17 mouse cellular contexts compared by ENCODE assay signal in the genomic region with DNA sequence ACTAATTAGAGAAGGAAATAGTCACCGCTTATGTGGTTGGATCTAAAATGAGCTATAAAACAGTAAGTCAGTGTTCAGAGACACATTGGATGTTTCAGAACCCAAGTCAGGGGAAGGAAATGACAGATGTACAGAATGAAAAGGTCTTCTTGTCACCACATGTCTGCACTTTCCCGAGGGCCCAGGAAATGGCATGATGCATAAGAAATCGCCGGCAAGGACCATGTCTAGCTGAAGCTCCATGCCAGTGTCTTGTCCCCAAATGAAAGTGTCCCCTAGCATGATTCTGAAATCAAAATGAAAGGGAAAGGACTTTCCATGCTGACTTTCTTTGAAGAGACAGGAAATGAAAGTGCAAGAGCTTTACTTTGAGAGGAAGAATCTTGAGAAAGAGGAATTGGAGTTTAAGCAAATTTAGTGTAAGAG. TPM values are rescaled to one million over a fixed set of nuclear protein-coding genes. Genes with fewer than 3 reads are reported as not detected.
DNase-seq lines count a peak whose midpoint lies in the region; ATAC-seq and TF ChIP-seq lines count a peak whose summit lies in the region.
"Had no signal": no experiment of that assay in that cellular context is flagged by ENCODE, and none has a peak within 500 bp of the region (broad histone marks: within the 10 kb centered on the region; RNA-seq: fewer than 3 reads in every experiment).

No protein-coding gene starts in this region.

- ATAC-seq in megakaryocyte, adult 5-6 weeks (ENCODE audit: poor library complexity, severe bottlenecking) = peak; percentile 77
- ATAC-seq: intestine, embryonic 16.5 days; lung, postnatal 0 days had no signal

- H3K27ac ChIP-seq in bone marrow, adult 2 months (ENCODE audit: control insufficient read depth, insufficient read depth, low read depth, low read length, poor library complexity) = peak overlapping the region; percentile 51; the same call in 1 of the 2 replicates
- H3K27ac ChIP-seq: heart, embryonic 10.5 days; hindbrain, embryonic 13.5 days; kidney, embryonic 15.5 days; limb, embryonic 12.5 days; liver, embryonic 14.5 days had no signal

- TF ChIP-seq POLR2A in bone marrow, adult 2 months (IDR thresholded peaks at IDR 0.05; ENCODE audit: borderline replicate concordance, control insufficient read depth, low read depth, low read length) = no peak

- 9% methylated on average over 4 of the region's 4 CpGs for WGBS in bone marrow, adult 2 months

- H3K4me3 ChIP-seq in bone marrow, adult 2 months (replicated peaks; ENCODE audit: control insufficient read depth, low read depth, low read length) = no peak overlapping the region
- H3K4me3 ChIP-seq: heart, embryonic 10.5 days; hindbrain, embryonic 13.5 days; kidney, embryonic 15.5 days; limb, embryonic 12.5 days had no signal

- DNase-seq in thymus, postnatal 25 days = peak; percentile 15
- no peak for DNase-seq in thymus, postnatal 4 days
- DNase-seq in gastrocnemius, adult 18-20 months (ENCODE audit: low spot score) = no peak
- DNase-seq in urinary bladder, postnatal 4 days (ENCODE audit: low spot score in 2 of 2) = no peak
- DNase-seq in adrenal gland, adult 18-20 months (ENCODE audit: low spot score in 2 of 2) = no peak
- DNase-seq: cerebellum, postnatal 14 days; gastrocnemius, postnatal 14 days; heart, postnatal 10 days had no signal

- no peaks in the 10 kb centered on the region; the same call in none of the 2 replicates for H3K4me1 ChIP-seq in bone marrow, adult 2 months (ENCODE audit: control insufficient read depth, insufficient read depth, low read length)
- H3K4me1 ChIP-seq: hindbrain, embryonic 13.5 days; limb, embryonic 12.5 days had no signal

- no peak for TF ChIP-seq CTCF in bone marrow, adult 2 months (IDR thresholded peaks at IDR 0.05; ENCODE audit: control insufficient read depth, insufficient read depth, low read length)

RNA-seq across cellular contexts. Expression of a gene that starts 10.8 kb away (rescaled TPM):
- 7.3 and 11.5 TPM in 2 replicates for polyA plus RNA-seq in bone marrow, adult 2 months (2011; ENCODE audit: insufficient read depth, insufficient read length, low replicate concordance, missing spikeins)
- total RNA-seq in megakaryocyte, adult 5-6 weeks (2015) = 73.4 and 85.7 TPM in 2 replicates
- total RNA-seq in megakaryocyte, adult 5-6 weeks (2017) = 52.6 and 54.3 TPM in 2 replicates
- 10 to 100 TPM; 10.1 to 10.4 TPM for total RNA-seq in gastrocnemius, adult 18-20 months (2021)
- 10 to 100 TPM; 39.4 to 51.7 TPM for total RNA-seq in adrenal gland, adult 18-20 months (2021)
